Mouse (Mus musculus) limb, embryonic 13.5 days (tissue): ENCODE results near the gene Atrn. TPM values are rescaled to one million over a fixed set of nuclear protein-coding genes. Genes with fewer than 3 reads are reported as not detected.
A peak's percentile ranks its signal among the peaks of the same experiment; 100 is the strongest.

Experiments
- ATAC-seq: fragments of 200-750 bp; cut with Nextera tagmentation; 2 replicates; pipeline ENCODE4 v1.8.0; 2017; ENCODE audit warnings: low read depth, moderate number of reproducible peaks, moderate TSS enrichment; ENCODE audit not compliant: low FRiP score
- H3K27ac ChIP-seq: fragments of 300-500 bp; sonication (generic); 2 replicates; pipeline ENCODE4 v1.5.1; 2015; ENCODE audit warnings: inconsistent platforms, mild to moderate bottlenecking, moderate library complexity
- H3K27me3 ChIP-seq: fragments of 300-500 bp; sonication (generic); 2 replicates; pipeline ENCODE4 v1.6.1; 2015; ENCODE audit warnings: mild to moderate bottlenecking, inconsistent platforms
- H3K36me3 ChIP-seq: fragments of 300-500 bp; sonication (generic); 2 replicates; pipeline ENCODE4 v1.6.1; 2015; ENCODE audit warnings: inconsistent platforms, mild to moderate bottlenecking, moderate library complexity
- H3K4me1 ChIP-seq: fragments of 300-500 bp; sonication (generic); 2 replicates; pipeline ENCODE4 v1.6.1; 2015; ENCODE audit warnings: inconsistent platforms
- H3K4me2 ChIP-seq: fragments of 300-500 bp; sonication (generic); replicated peaks from 2 replicates; pipeline ENCODE4 v1.6.1; 2015; ENCODE audit warnings: inconsistent platforms, mild to moderate bottlenecking, moderate library complexity
- H3K4me3 ChIP-seq: fragments of 300-500 bp; sonication (generic); 2 replicates; pipeline ENCODE4 v1.5.1; 2015; ENCODE audit warnings: moderate library complexity, mild to moderate bottlenecking, inconsistent platforms
- H3K9ac ChIP-seq: fragments of 300-500 bp; sonication (generic); 2 replicates; pipeline ENCODE4 v1.6.1; 2015; ENCODE audit warnings: mild to moderate bottlenecking, inconsistent platforms
- H3K9me3 ChIP-seq: fragments of 300-500 bp; sonication (generic); 2 replicates; pipeline ENCODE4 v1.6.1; 2016; ENCODE audit warnings: inconsistent platforms
- WGBS: fragments of 180-500 bp; shearing (Covaris S2); methylation state at CpG from one replicate; pipeline ENCODE4 v1.1.7; 2015; 5-methylcytosine and 5-hydroxymethylcytosine counted together
- microRNA-seq: library from miRNA; unstranded; fragments of <30 nt; microRNA quantifications from one replicate; pipeline ENCODE4, GENCODE M21; 2016
- polyA plus RNA-seq: library from polyadenylated mRNA; unstranded; fragments of >200 nt; fragmentation: Nextera tagmentation; extraction: Ambion mirVana; gene quantifications from 2 replicates; pipeline ENCODE4 v1.2.1, GENCODE M21; 2015

Atrn gene
- polyA plus RNA-seq, 1 experiment from 2014 or later = 8.5 TPM

GRCm38 (mm10) chr2:131060784-131061183, 154.5 kb downstream of the Atrn start:
- no peak overlapping the region for H3K4me3 ChIP-seq
- peak overlapping the region; percentile 76 for H3K27ac ChIP-seq
- H3K4me1 ChIP-seq = peaks cover 56% of the 10 kb centered on the region
- H3K9me3 ChIP-seq = no peaks in the 10 kb centered on the region
- ATAC-seq = 0 out of 2 replicates have a peak, but pooled peaks have one; percentile 45
- no peaks in the 10 kb centered on the region for H3K36me3 ChIP-seq
- H3K9ac ChIP-seq = no peak overlapping the region
- 31% methylated on average over 6 of the region's 6 CpGs for WGBS
- peaks cover 50% of the 10 kb centered on the region for H3K27me3 ChIP-seq
- peak overlapping the region; percentile 36 for H3K4me2 ChIP-seq

GRCm38 (mm10) chr2:131061607-131062006, 155.3 kb downstream of the Atrn start:
- no peak for ATAC-seq
- Histone ChIP-seq H3K4me2 (peak overlapping the region; percentile 36), H3K9me3 (no peaks in the 10 kb centered on the region), H3K27ac (peak overlapping the region; percentile 76; the same call in 1 of the 2 replicates), H3K4me1 (peaks cover 47% of the 10 kb centered on the region), H3K36me3 (no peaks in the 10 kb centered on the region), H3K4me3 (no peak overlapping the region), H3K27me3 (peaks cover 42% of the 10 kb centered on the region), H3K9ac (no peak overlapping the region)
- 55% methylated on average over 5 of the region's 5 CpGs for WGBS

- peaks cover 48% of the 10 kb centered on the region for H3K4me1 ChIP-seq
- WGBS = 2% methylated on average over 23 of the region's 27 CpGs
- peak within 1 kb of the TSS; percentile 54 for H3K9ac ChIP-seq
- H3K9me3 ChIP-seq = no peaks in the 10 kb centered on the region
- no peak for ATAC-seq
- no peaks in the 10 kb centered on the region for H3K36me3 ChIP-seq
- peaks cover 32% of the 10 kb centered on the region for H3K27me3 ChIP-seq
- peak within 1 kb of the TSS; percentile 38 for H3K4me3 ChIP-seq
- peak within 1 kb of the TSS; percentile 72 for H3K4me2 ChIP-seq
- H3K27ac ChIP-seq = no peak within 1 kb of the TSS
These were observed 157.1 kb downstream of the Atrn start, which contains the start of gene Adam33 for GRCm38 (mm10) chr2:131063404-131063864. Adam33 (minus strand) TSS chr2:131063814.

- WGBS = 67% methylated on average over 9 of the region's 9 CpGs
These were observed 160.0 kb downstream of the Atrn start for GRCm38 (mm10) chr2:131066342-131066741.

GRCm38 (mm10) chr2:131067481-131067880, 161.2 kb downstream of the Atrn start:
- 55% methylated on average over 6 of the region's 6 CpGs for WGBS
- Histone ChIP-seq H3K27ac (no peak overlapping the region), H3K27me3 (peaks cover 24% of the 10 kb centered on the region)

More at GRCm38 (mm10) chr2:131066342-131066741, 160.0 kb downstream of the Atrn start:
- Histone ChIP-seq H3K36me3 (no peaks in the 10 kb centered on the region), H3K27ac (no peak overlapping the region), H3K9ac (no peak overlapping the region), H3K9me3 (no peaks in the 10 kb centered on the region), H3K27me3 (peaks cover 32% of the 10 kb centered on the region), H3K4me2 (no peak overlapping the region), H3K4me3 (no peak overlapping the region), H3K4me1 (peaks cover 29% of the 10 kb centered on the region)
- no peak for ATAC-seq

GRCm38 (mm10) chr2:131072536-131072935, 166.2 kb downstream of the Atrn start:
- Histone ChIP-seq H3K4me3 (no peak overlapping the region), H3K4me2 (no peak overlapping the region), H3K27me3 (no peaks in the 10 kb centered on the region), H3K4me1 (peaks cover 9% of the 10 kb centered on the region), H3K9ac (no peak overlapping the region), H3K36me3 (no peaks in the 10 kb centered on the region), H3K27ac (no peak overlapping the region), H3K9me3 (no peaks in the 10 kb centered on the region)
- no peak for ATAC-seq
- 86% methylated on average over 10 of the region's 10 CpGs for WGBS

More at GRCm38 (mm10) chr2:131067481-131067880, 161.2 kb downstream of the Atrn start:
- no peaks in the 10 kb centered on the region for H3K36me3 ChIP-seq
- no peaks in the 10 kb centered on the region for H3K9me3 ChIP-seq
- no peak overlapping the region for H3K9ac ChIP-seq
- ATAC-seq = peak; percentile 31; the same call in 1 of the 2 replicates
- H3K4me1 ChIP-seq = peaks cover 22% of the 10 kb centered on the region
- H3K4me3 ChIP-seq = no peak overlapping the region
- no peak overlapping the region for H3K4me2 ChIP-seq

Small RNA genes lying within 50 kb of the gene (microRNA-seq; reads per million reads assigned to microRNA genes)
- not detected for gene Mir6973b

Other genes starting within 250 kb of the Atrn start
- gene Ddrgk1, start 241.8 kb upstream of the Atrn start, polyA plus RNA-seq = 58.5 and 64.3 TPM in 2 replicates
- gene Itpa, start 238.9 kb upstream of the Atrn start, polyA plus RNA-seq = 126 and 131 TPM in 2 replicates
- 1.4 and 1.7 TPM in 2 replicates for gene Slc4a11, start 209.0 kb upstream of the Atrn start, polyA plus RNA-seq
- gene 4930402H24Rik, start 89 bp upstream of the Atrn start, polyA plus RNA-seq = 38.6 and 43.1 TPM in 2 replicates
- gene Gfra4, start 136.6 kb downstream of the Atrn start, polyA plus RNA-seq = 27.4 and 29.2 TPM in 2 replicates
- gene Adam33, start 157.3 kb downstream of the Atrn start, polyA plus RNA-seq = 26.5 and 28.5 TPM in 2 replicates
- gene Siglec1, start 180.3 kb downstream of the Atrn start, polyA plus RNA-seq = 0.17 and 0.19 TPM in 2 replicates
- gene Hspa12b, start 220.8 kb downstream of the Atrn start, polyA plus RNA-seq = 22.0 and 22.9 TPM in 2 replicates
- not detected in 2 replicates for gene Gm11037, start 227.0 kb downstream of the Atrn start, polyA plus RNA-seq